Mouse (Mus musculus): ENCODE data around the gene Sphkap. TPM values are rescaled to one million over a fixed set of nuclear protein-coding genes. Genes with fewer than 3 reads are reported as not detected.

Sphkap gene
- 1.4 and 2.3 TPM in 2 replicates for polyA plus RNA-seq (2015; fragmentation: Nextera tagmentation; extraction: Ambion mirVana)

DNA sequence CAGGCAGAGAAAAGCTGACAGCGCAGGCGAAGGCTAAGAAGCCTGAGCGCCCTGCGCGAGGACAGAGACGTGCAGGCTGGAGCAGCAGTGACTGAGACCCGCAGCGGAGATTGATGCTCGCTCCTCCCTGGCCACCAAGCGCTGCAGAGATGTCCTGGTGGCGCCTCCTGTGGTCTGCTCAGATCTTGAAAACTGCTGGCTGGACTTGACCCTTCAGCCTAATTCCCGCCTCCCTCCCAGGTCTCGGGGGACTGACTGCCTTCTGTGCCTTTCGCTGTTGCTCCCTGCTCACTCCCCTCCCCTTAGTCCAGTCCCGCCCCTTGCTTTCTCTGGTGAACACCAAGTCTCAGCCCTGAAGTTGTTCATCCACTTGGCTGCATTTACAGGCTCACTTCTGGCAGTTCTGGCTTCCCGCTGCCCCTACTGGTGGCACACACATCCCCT, at the start of gene Sphkap:
Gene Sphkap (minus strand): TSS at position 180 of the 444 bp plus-strand sequence.
- Histone ChIP-seq H3K9ac (no peak within 1 kb of the TSS), H3K27me3 (replicated peaks) (0 out of 2 replicates have a peak, but pooled peaks cover 7% of the 10 kb centered on the region), H3K4me2 (peak within 1 kb of the TSS; percentile 76), H3K4me3 (replicated peaks) (peak within 1 kb of the TSS; percentile 42), H3K27ac (no peak within 1 kb of the TSS), H3K36me3 (no peaks in the 10 kb centered on the region), H3K4me1 (no peaks in the 10 kb centered on the region), H3K9me3 (no peaks in the 10 kb centered on the region)
- 2% methylated on average over 16 of the region's 16 CpGs for WGBS
- ATAC-seq (ENCODE audit: insufficient read depth, low FRiP score, low read depth) = peak; percentile 58; the same call in 1 of the 2 replicates

- H3K27ac ChIP-seq = no peak overlapping the region
- H3K9ac ChIP-seq = no peak overlapping the region
- ATAC-seq (ENCODE audit: insufficient read depth, low FRiP score, low read depth) = no peak
- H3K4me1 ChIP-seq = no peaks in the 10 kb centered on the region
- no peaks in the 10 kb centered on the region for H3K36me3 ChIP-seq
- WGBS = 69% methylated on average over 5 of the region's 5 CpGs
- H3K9me3 ChIP-seq = no peaks in the 10 kb centered on the region
- H3K27me3 ChIP-seq (replicated peaks) = no peaks in the 10 kb centered on the region
- no peak overlapping the region for H3K4me3 ChIP-seq (replicated peaks)
- H3K4me2 ChIP-seq = no peak overlapping the region
Observed at GRCm38 (mm10) chr1:83451291-83451690, 43.3 kb upstream of the Sphkap start.

- H3K27me3 ChIP-seq (replicated peaks) = no peaks in the 10 kb centered on the region
- no peak for ATAC-seq (ENCODE audit: insufficient read depth, low FRiP score, low read depth)
- H3K4me1 ChIP-seq = no peaks in the 10 kb centered on the region
- WGBS = 96% methylated on average over 2 of the region's 2 CpGs
- no peak overlapping the region for H3K27ac ChIP-seq
- H3K36me3 ChIP-seq = no peaks in the 10 kb centered on the region
- no peaks in the 10 kb centered on the region for H3K9me3 ChIP-seq
- no peak overlapping the region for H3K4me2 ChIP-seq
- no peak overlapping the region for H3K4me3 ChIP-seq (replicated peaks)
- H3K9ac ChIP-seq = no peak overlapping the region
Observed at GRCm38 (mm10) chr1:83440422-83440821, 32.4 kb upstream of the Sphkap start.

DNA sequence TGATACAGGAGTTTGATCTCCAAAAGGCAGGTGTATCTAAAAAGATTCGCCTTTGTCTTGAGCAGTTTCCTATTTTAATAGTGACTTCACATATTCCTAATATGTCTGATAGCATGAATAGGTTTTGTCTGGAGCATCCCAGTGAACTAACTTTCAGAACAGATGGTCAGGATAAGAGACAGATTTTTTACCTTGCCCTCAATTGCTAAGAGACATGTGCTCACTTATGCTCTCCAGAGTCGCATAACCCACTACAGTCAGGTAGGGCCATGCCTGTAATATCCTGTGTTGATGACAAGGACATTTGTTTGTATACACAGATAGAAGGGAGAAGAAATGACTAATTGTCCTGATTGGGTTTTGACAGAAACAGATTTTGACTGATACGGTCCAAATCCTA, 25.9 kb upstream of the Sphkap start:
- Histone ChIP-seq H3K9ac (no peak overlapping the region), H3K4me1 (no peaks in the 10 kb centered on the region), H3K4me2 (no peak overlapping the region), H3K4me3 (replicated peaks) (no peak overlapping the region), H3K9me3 (no peaks in the 10 kb centered on the region), H3K36me3 (no peaks in the 10 kb centered on the region), H3K27me3 (replicated peaks) (no peaks in the 10 kb centered on the region), H3K27ac (no peak overlapping the region)
- ATAC-seq (ENCODE audit: insufficient read depth, low FRiP score, low read depth) = no peak
- whole genome bisulfite sequencing = 88% methylated on average over 3 of the region's 3 CpGs

GRCm38 (mm10) chr1:83429866-83430265, 21.9 kb upstream of the Sphkap start:
- Histone ChIP-seq H3K36me3 (no peaks in the 10 kb centered on the region), H3K4me1 (no peaks in the 10 kb centered on the region), H3K9me3 (no peaks in the 10 kb centered on the region), H3K27me3 (replicated peaks) (no peaks in the 10 kb centered on the region), H3K27ac (no peak overlapping the region), H3K9ac (no peak overlapping the region), H3K4me2 (no peak overlapping the region), H3K4me3 (replicated peaks) (no peak overlapping the region)
- no peak for ATAC-seq (ENCODE audit: insufficient read depth, low FRiP score, low read depth)

- ATAC-seq (ENCODE audit: insufficient read depth, low FRiP score, low read depth) = no peak
- Histone ChIP-seq H3K9me3 (no peaks in the 10 kb centered on the region), H3K4me3 (replicated peaks) (peak overlapping the region; percentile 42), H3K4me1 (no peaks in the 10 kb centered on the region), H3K9ac (no peak overlapping the region), H3K27ac (no peak overlapping the region), H3K36me3 (no peaks in the 10 kb centered on the region), H3K4me2 (peak overlapping the region; percentile 76), H3K27me3 (replicated peaks) (0 out of 2 replicates have a peak, but pooled peaks cover 7% of the 10 kb centered on the region)
- 4% methylated on average over 11 of the region's 11 CpGs for WGBS
Observed at GRCm38 (mm10) chr1:83407616-83408015, 384 bp downstream of the Sphkap start.

GRCm38 (mm10) chr1:83406882-83407549, 984 bp downstream of the Sphkap start:
- no peak for ATAC-seq (ENCODE audit: insufficient read depth, low FRiP score, low read depth)

DNA sequence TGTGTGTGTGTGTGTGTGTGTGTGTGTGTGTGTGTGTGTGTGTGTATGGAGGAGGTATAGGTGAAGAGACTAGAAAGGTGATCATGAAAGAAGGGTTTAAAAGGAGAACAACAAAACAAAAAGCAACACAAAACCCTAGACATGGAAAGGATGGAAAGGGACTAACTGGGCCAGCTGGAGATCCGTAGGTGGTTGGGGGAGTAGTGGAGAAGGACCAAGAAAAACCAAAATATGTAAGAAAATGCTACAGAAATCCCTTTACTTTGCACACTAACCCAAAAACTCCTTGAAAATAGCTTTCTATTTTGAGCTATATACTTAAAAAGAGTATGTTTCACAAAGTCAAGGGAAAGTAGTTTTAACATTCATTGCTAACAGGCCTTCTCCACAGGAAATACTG, 6.9 kb downstream of the Sphkap start:
- Histone ChIP-seq H3K27ac (no peak overlapping the region), H3K4me2 (no peak overlapping the region), H3K36me3 (no peaks in the 10 kb centered on the region), H3K4me1 (no peaks in the 10 kb centered on the region), H3K27me3 (replicated peaks) (no peaks in the 10 kb centered on the region), H3K4me3 (replicated peaks) (no peak overlapping the region), H3K9me3 (no peaks in the 10 kb centered on the region), H3K9ac (no peak overlapping the region)
- 79% methylated on average over 1 of the region's 1 CpGs for WGBS
- no peak for ATAC-seq (ENCODE audit: insufficient read depth, low FRiP score, low read depth)

More at GRCm38 (mm10) chr1:83406882-83407549, 984 bp downstream of the Sphkap start:
- H3K4me3 ChIP-seq (replicated peaks) = peak overlapping the region; percentile 42; the same call in 1 of the 2 replicates
- no peak overlapping the region for H3K9ac ChIP-seq
- no peaks in the 10 kb centered on the region for H3K4me1 ChIP-seq
- no peak overlapping the region for H3K27ac ChIP-seq
- peak overlapping the region; percentile 76 for H3K4me2 ChIP-seq
- H3K27me3 ChIP-seq (replicated peaks) = 0 out of 2 replicates have a peak, but pooled peaks cover 7% of the 10 kb centered on the region
- WGBS = 17% methylated on average over 8 of the region's 8 CpGs
- H3K9me3 ChIP-seq = no peaks in the 10 kb centered on the region
- H3K36me3 ChIP-seq = no peaks in the 10 kb centered on the region

- no peaks in the 10 kb centered on the region for H3K36me3 ChIP-seq
- no peak overlapping the region for H3K27ac ChIP-seq
- 76% methylated on average over 2 of the region's 2 CpGs for WGBS
- no peak for ATAC-seq (ENCODE audit: insufficient read depth, low FRiP score, low read depth)
- H3K4me2 ChIP-seq = no peak overlapping the region
- no peak overlapping the region for H3K9ac ChIP-seq
- no peaks in the 10 kb centered on the region for H3K27me3 ChIP-seq (replicated peaks)
- no peaks in the 10 kb centered on the region for H3K4me1 ChIP-seq
- H3K4me3 ChIP-seq (replicated peaks) = no peak overlapping the region
- no peaks in the 10 kb centered on the region for H3K9me3 ChIP-seq
Observed at GRCm38 (mm10) chr1:83396284-83396683, 11.7 kb downstream of the Sphkap start.

DNA sequence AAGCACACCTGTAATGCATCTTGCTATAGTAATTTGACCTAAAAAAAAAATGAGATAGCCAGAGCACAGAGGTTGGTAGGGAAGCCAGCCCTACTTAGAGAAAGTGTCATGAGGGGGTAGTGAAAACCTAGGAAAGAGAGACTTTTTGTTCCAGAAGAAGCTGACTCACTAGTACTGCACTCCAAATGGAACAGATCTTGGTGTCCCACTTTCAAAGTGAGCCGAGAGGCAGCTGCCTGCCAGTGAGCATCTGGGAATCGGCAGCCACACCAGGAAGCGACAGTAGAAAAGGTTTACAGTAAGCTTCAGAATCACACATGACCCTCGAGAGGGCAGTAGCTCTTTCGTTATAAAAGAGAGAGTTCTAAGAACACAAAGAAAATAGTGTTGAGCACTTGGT, 12.4 kb downstream of the Sphkap start:
- no peak for ATAC-seq (ENCODE audit: insufficient read depth, low FRiP score, low read depth)
- H3K4me3 ChIP-seq (replicated peaks) = no peak overlapping the region
- no peaks in the 10 kb centered on the region for H3K36me3 ChIP-seq
- H3K9me3 ChIP-seq = no peaks in the 10 kb centered on the region
- H3K9ac ChIP-seq = no peak overlapping the region
- H3K27ac ChIP-seq = no peak overlapping the region
- WGBS = 57% methylated on average over 5 of the region's 5 CpGs
- H3K27me3 ChIP-seq (replicated peaks) = no peaks in the 10 kb centered on the region
- no peak overlapping the region for H3K4me2 ChIP-seq
- H3K4me1 ChIP-seq = no peaks in the 10 kb centered on the region

- 67% methylated on average over 4 of the region's 4 CpGs for WGBS
- ATAC-seq (ENCODE audit: insufficient read depth, low FRiP score, low read depth) = no peak
- Histone ChIP-seq H3K4me3 (replicated peaks) (no peak overlapping the region), H3K36me3 (no peaks in the 10 kb centered on the region), H3K9me3 (no peaks in the 10 kb centered on the region), H3K9ac (no peak overlapping the region), H3K4me2 (no peak overlapping the region), H3K4me1 (no peaks in the 10 kb centered on the region), H3K27me3 (replicated peaks) (no peaks in the 10 kb centered on the region), H3K27ac (no peak overlapping the region)
Observed at GRCm38 (mm10) chr1:83389419-83389818, 18.6 kb downstream of the Sphkap start.

DNA sequence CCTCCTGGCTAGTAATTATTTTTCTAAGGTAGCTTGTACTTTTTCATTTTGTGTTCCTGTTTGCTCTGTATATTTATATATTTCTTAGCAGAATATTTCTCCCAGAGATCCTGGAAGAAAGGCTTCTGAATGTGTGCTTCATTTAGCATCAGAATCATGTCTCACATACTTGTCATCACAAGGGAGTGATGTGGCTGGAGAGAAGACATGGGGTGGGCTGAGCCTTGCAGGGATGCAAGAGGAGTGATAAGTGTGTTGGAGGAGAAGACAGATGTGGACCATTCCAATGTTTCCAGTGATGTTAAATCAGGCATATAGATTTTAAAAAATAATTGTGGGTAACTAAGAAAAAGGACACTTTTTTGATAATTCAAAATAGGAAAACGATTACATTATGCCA, 30.6 kb downstream of the Sphkap start:
- H3K9ac ChIP-seq = no peak overlapping the region
- no peak overlapping the region for H3K4me3 ChIP-seq (replicated peaks)
- H3K4me1 ChIP-seq = no peaks in the 10 kb centered on the region
- ATAC-seq (ENCODE audit: insufficient read depth, low FRiP score, low read depth) = no peak
- WGBS = 59% methylated on average over 1 of the region's 1 CpGs
- no peaks in the 10 kb centered on the region for H3K36me3 ChIP-seq
- no peaks in the 10 kb centered on the region for H3K27me3 ChIP-seq (replicated peaks)
- no peak overlapping the region for H3K27ac ChIP-seq
- H3K4me2 ChIP-seq = no peak overlapping the region
- H3K9me3 ChIP-seq = no peaks in the 10 kb centered on the region

Data from stomach, embryonic 15.5 days (tissue).